Mouse (Mus musculus) spleen, embryonic (tissue): ENCODE measurements around the gene Bpifa1.
"Not testable (repeated sequence)": the region's sequence is repeated elsewhere in the genome, so short reads cannot be mapped to it uniquely, and the experiment has no call there.

Source experiments
- CTCF ChIA-PET: fragments of 350-600 bp; sonication (Branson Sonifier 250); formaldehyde crosslinking; loops from one replicate; lab custom pipeline; 2022; lab: Charles Lee

Bpifa1 gene

GRCm38 (mm10) chr2:154142580-154142979, at the start of gene Bpifa1:
Bpifa1 (plus strand) TSS chr2:154142880.
- CTCF ChIA-PET = no interaction called here

GRCm38 (mm10) chr2:154097734-154098133, 44.9 kb upstream of the Bpifa1 start:
- CTCF ChIA-PET = interaction anchor here (0.7 kb wide), 1 partner anchor 112 kb away, joined by 3 read pairs; no protein-coding TSS in a partner anchor

GRCm38 (mm10) chr2:154117381-154117780, 25.3 kb upstream of the Bpifa1 start:
- CTCF ChIA-PET = no interaction called here

- CTCF ChIA-PET = no interaction called here
Observed at GRCm38 (mm10) chr2:154130120-154130519, 12.6 kb upstream of the Bpifa1 start, which contains the start of gene Bpifa3. Bpifa3 (plus strand) TSS chr2:154130336.

GRCm38 (mm10) chr2:154143735-154144134, 1.1 kb downstream of the Bpifa1 start:
- CTCF ChIA-PET = no interaction called here

GRCm38 (mm10) chr2:154147496-154147895, 4.8 kb downstream of the Bpifa1 start:
- CTCF ChIA-PET = no interaction called here

- CTCF ChIA-PET = no interaction called here
Observed at GRCm38 (mm10) chr2:154158433-154158832, 15.8 kb downstream of the Bpifa1 start.

- CTCF ChIA-PET = no interaction called here
Observed at GRCm38 (mm10) chr2:154162307-154162706, 19.6 kb downstream of the Bpifa1 start, which contains the start of gene Bpifa5. Bpifa5 (plus strand) TSS chr2:154162607.

- CTCF ChIA-PET = no interaction called here
Observed at GRCm38 (mm10) chr2:154163306-154163705, 20.6 kb downstream of the Bpifa1 start.

GRCm38 (mm10) chr2:154169172-154169571, 26.5 kb downstream of the Bpifa1 start:
- CTCF ChIA-PET = no interaction called here

- CTCF ChIA-PET = no interaction called here
Observed at GRCm38 (mm10) chr2:154171621-154172020, 28.9 kb downstream of the Bpifa1 start.

GRCm38 (mm10) chr2:154173313-154173712, 30.6 kb downstream of the Bpifa1 start:
- CTCF ChIA-PET = no interaction called here

GRCm38 (mm10) chr2:154181900-154182299, 39.2 kb downstream of the Bpifa1 start:
- CTCF ChIA-PET = not testable (repeated sequence)

GRCm38 (mm10) chr2:154183061-154183460, 40.4 kb downstream of the Bpifa1 start:
- CTCF ChIA-PET = not testable (repeated sequence)

GRCm38 (mm10) chr2:154185319-154185718, 42.6 kb downstream of the Bpifa1 start:
- CTCF ChIA-PET = no interaction called here

GRCm38 (mm10) chr2:154185748-154186147, 43.1 kb downstream of the Bpifa1 start:
- CTCF ChIA-PET = no interaction called here

- CTCF ChIA-PET = no interaction called here
Observed at GRCm38 (mm10) chr2:154187468-154187867, 44.8 kb downstream of the Bpifa1 start.

- CTCF ChIA-PET = no interaction called here
Observed at GRCm38 (mm10) chr2:154189877-154190434, 47.3 kb downstream of the Bpifa1 start.

GRCm38 (mm10) chr2:154190546-154191258, 48.0 kb downstream of the Bpifa1 start, which contains the start of gene Bpifb1:
Bpifb1 (plus strand) TSS chr2:154190818.
- CTCF ChIA-PET = no interaction called here

- CTCF ChIA-PET = no interaction called here
Observed at GRCm38 (mm10) chr2:154192141-154192540, 49.5 kb downstream of the Bpifa1 start.

GRCm38 (mm10) chr2:154193071-154193470, 50.4 kb downstream of the Bpifa1 start:
- CTCF ChIA-PET = no interaction called here

- CTCF ChIA-PET = no interaction called here
Observed at GRCm38 (mm10) chr2:154193994-154194504, 51.4 kb downstream of the Bpifa1 start.

GRCm38 (mm10) chr2:154197036-154197435, 54.4 kb downstream of the Bpifa1 start:
- CTCF ChIA-PET = no interaction called here
